Mouse (Mus musculus): ENCODE data around the gene Mov10. TPM values are rescaled to one million over a fixed set of nuclear protein-coding genes. Genes with fewer than 3 reads are reported as not detected.
A peak's percentile ranks its signal among the peaks of the same experiment; 100 is the strongest.

Mov10 gene
- polyA plus RNA-seq, 1 experiment from 2014 or later: 94.5 TPM

- peaks cover 22% of the 10 kb centered on the region for H3K36me3 ChIP-seq (ENCODE audit: control insufficient read depth, insufficient read depth, low read length)
- no peak for DNase-seq (ENCODE audit: low spot score)
- H3K4me3 ChIP-seq (ENCODE audit: low read depth, low read length): no peak overlapping the region
- no peak for ATAC-seq (replicated peaks; ENCODE audit: low FRiP score, low TSS enrichment, low read depth)
- no peaks in the 10 kb centered on the region for H3K27me3 ChIP-seq (replicated peaks; ENCODE audit: control insufficient read depth, insufficient read depth, low read length)
- no peaks in the 10 kb centered on the region for H3K9me3 ChIP-seq (ENCODE audit: control insufficient read depth, low read length)
- no peaks in the 10 kb centered on the region for H3K4me1 ChIP-seq (replicated peaks; ENCODE audit: control insufficient read depth, insufficient read depth, low read length)
- WGBS: 91% methylated on average over 1 of the region's 1 CpGs
- H3K4me2 ChIP-seq (ENCODE audit: low read length): no peak overlapping the region
- H3K27ac ChIP-seq (ENCODE audit: low read depth): no peak overlapping the region
- no peak overlapping the region for H3K9ac ChIP-seq (ENCODE audit: low read length)
These were observed 36.1 kb upstream of the Mov10 start for GRCm38 (mm10) chr3:104854465-104854864.

GRCm38 (mm10) chr3:104846601-104847000 is 28.2 kb upstream of the Mov10 start:
- DNase-seq (ENCODE audit: low spot score) (no peak), ATAC-seq (replicated peaks; ENCODE audit: low FRiP score, low TSS enrichment, low read depth) (no peak)
- Histone ChIP-seq H3K4me2 (ENCODE audit: low read length) (no peak overlapping the region), H3K36me3 (ENCODE audit: control insufficient read depth, insufficient read depth, low read length) (peaks cover 42% of the 10 kb centered on the region), H3K4me1 (replicated peaks; ENCODE audit: control insufficient read depth, insufficient read depth, low read length) (no peaks in the 10 kb centered on the region), H3K4me3 (ENCODE audit: low read depth, low read length) (no peak overlapping the region), H3K9me3 (ENCODE audit: control insufficient read depth, low read length) (no peaks in the 10 kb centered on the region), H3K9ac (ENCODE audit: low read length) (no peak overlapping the region), H3K27me3 (replicated peaks; ENCODE audit: control insufficient read depth, insufficient read depth, low read length) (no peaks in the 10 kb centered on the region), H3K27ac (ENCODE audit: low read depth) (no peak overlapping the region)
- WGBS: 82% methylated on average over 4 of the region's 4 CpGs

GRCm38 (mm10) chr3:104841049-104841448 is 22.7 kb upstream of the Mov10 start:
- H3K4me1 ChIP-seq (replicated peaks; ENCODE audit: control insufficient read depth, insufficient read depth, low read length): no peaks in the 10 kb centered on the region
- WGBS: 92% methylated on average over 5 of the region's 5 CpGs
- H3K36me3 ChIP-seq (ENCODE audit: control insufficient read depth, insufficient read depth, low read length): peaks cover 80% of the 10 kb centered on the region
- H3K9ac ChIP-seq (ENCODE audit: low read length): no peak overlapping the region
- H3K4me3 ChIP-seq (ENCODE audit: low read depth, low read length): no peak overlapping the region
- ATAC-seq (replicated peaks; ENCODE audit: low FRiP score, low TSS enrichment, low read depth): no peak
- DNase-seq (ENCODE audit: low spot score): no peak
- H3K27ac ChIP-seq (ENCODE audit: low read depth): no peak overlapping the region
- H3K9me3 ChIP-seq (ENCODE audit: control insufficient read depth, low read length): no peaks in the 10 kb centered on the region
- no peak overlapping the region for H3K4me2 ChIP-seq (ENCODE audit: low read length)
- H3K27me3 ChIP-seq (replicated peaks; ENCODE audit: control insufficient read depth, insufficient read depth, low read length): no peaks in the 10 kb centered on the region

- no peaks in the 10 kb centered on the region for H3K9me3 ChIP-seq (ENCODE audit: control insufficient read depth, low read length)
- no peak overlapping the region for H3K4me2 ChIP-seq (ENCODE audit: low read length)
- ATAC-seq (replicated peaks; ENCODE audit: low FRiP score, low TSS enrichment, low read depth) (no peak), DNase-seq (ENCODE audit: low spot score) (no peak)
- no peak overlapping the region for H3K4me3 ChIP-seq (ENCODE audit: low read depth, low read length)
- no peak overlapping the region for H3K27ac ChIP-seq (ENCODE audit: low read depth)
- no peaks in the 10 kb centered on the region for H3K27me3 ChIP-seq (replicated peaks; ENCODE audit: control insufficient read depth, insufficient read depth, low read length)
- WGBS: 94% methylated on average over 3 of the region's 3 CpGs
- H3K4me1 ChIP-seq (replicated peaks; ENCODE audit: control insufficient read depth, insufficient read depth, low read length): no peaks in the 10 kb centered on the region
- H3K9ac ChIP-seq (ENCODE audit: low read length): no peak overlapping the region
- H3K36me3 ChIP-seq (ENCODE audit: control insufficient read depth, insufficient read depth, low read length): peaks cover 89% of the 10 kb centered on the region
These were observed 17.4 kb upstream of the Mov10 start for GRCm38 (mm10) chr3:104835797-104836196.

GRCm38 (mm10) chr3:104822413-104822812 is 4.0 kb upstream of the Mov10 start:
- no peaks in the 10 kb centered on the region for H3K27me3 ChIP-seq (replicated peaks; ENCODE audit: control insufficient read depth, insufficient read depth, low read length)
- H3K4me3 ChIP-seq (ENCODE audit: low read depth, low read length): no peak overlapping the region
- no peak overlapping the region for H3K9ac ChIP-seq (ENCODE audit: low read length)
- DNase-seq (ENCODE audit: low spot score) (no peak), ATAC-seq (replicated peaks; ENCODE audit: low FRiP score, low TSS enrichment, low read depth) (no peak)
- peaks cover 44% of the 10 kb centered on the region for H3K36me3 ChIP-seq (ENCODE audit: control insufficient read depth, insufficient read depth, low read length)
- peaks cover 7% of the 10 kb centered on the region for H3K4me1 ChIP-seq (replicated peaks; ENCODE audit: control insufficient read depth, insufficient read depth, low read length)
- WGBS: 88% methylated on average over 3 of the region's 3 CpGs
- H3K27ac ChIP-seq (ENCODE audit: low read depth): no peak overlapping the region
- H3K9me3 ChIP-seq (ENCODE audit: control insufficient read depth, low read length): no peaks in the 10 kb centered on the region
- no peak overlapping the region for H3K4me2 ChIP-seq (ENCODE audit: low read length)

- Histone ChIP-seq H3K36me3 (ENCODE audit: control insufficient read depth, insufficient read depth, low read length) (peaks cover 25% of the 10 kb centered on the region), H3K4me3 (ENCODE audit: low read depth, low read length) (no peak overlapping the region), H3K27ac (ENCODE audit: low read depth) (no peak overlapping the region), H3K9ac (ENCODE audit: low read length) (no peak overlapping the region), H3K4me2 (ENCODE audit: low read length) (no peak overlapping the region), H3K9me3 (ENCODE audit: control insufficient read depth, low read length) (no peaks in the 10 kb centered on the region), H3K4me1 (replicated peaks; ENCODE audit: control insufficient read depth, insufficient read depth, low read length) (peaks cover 21% of the 10 kb centered on the region), H3K27me3 (replicated peaks; ENCODE audit: control insufficient read depth, insufficient read depth, low read length) (no peaks in the 10 kb centered on the region)
- DNase-seq (ENCODE audit: low spot score): no peak
- ATAC-seq (replicated peaks; ENCODE audit: low FRiP score, low TSS enrichment, low read depth): no peak
- WGBS: 60% methylated on average over 1 of the region's 1 CpGs
These were observed 2.1 kb upstream of the Mov10 start for GRCm38 (mm10) chr3:104820426-104820825.

GRCm38 (mm10) chr3:104818749-104819134 is 379 bp upstream of the Mov10 start:
- peak overlapping the region; percentile 94; the same call in 1 of the 2 replicates for H3K9ac ChIP-seq (ENCODE audit: low read length)
- peaks cover 23% of the 10 kb centered on the region for H3K4me1 ChIP-seq (replicated peaks; ENCODE audit: control insufficient read depth, insufficient read depth, low read length)
- no peak; the same call in 1 of the 2 replicates for ATAC-seq (replicated peaks; ENCODE audit: low FRiP score, low TSS enrichment, low read depth)
- H3K4me3 ChIP-seq (ENCODE audit: low read depth, low read length): peak overlapping the region; percentile 93
- WGBS: 2% methylated on average over 3 of the region's 3 CpGs
- DNase-seq (ENCODE audit: low spot score): no peak
- peak overlapping the region; percentile 97 for H3K27ac ChIP-seq (ENCODE audit: low read depth)
- no peaks in the 10 kb centered on the region for H3K27me3 ChIP-seq (replicated peaks; ENCODE audit: control insufficient read depth, insufficient read depth, low read length)
- H3K36me3 ChIP-seq (ENCODE audit: control insufficient read depth, insufficient read depth, low read length): peaks cover 21% of the 10 kb centered on the region
- no peaks in the 10 kb centered on the region for H3K9me3 ChIP-seq (ENCODE audit: control insufficient read depth, low read length)
- H3K4me2 ChIP-seq (ENCODE audit: low read length): peak overlapping the region; percentile 73

GRCm38 (mm10) chr3:104817481-104817990 is 827 bp downstream of the Mov10 start:
- peak overlapping the region; percentile 73 for H3K4me2 ChIP-seq (ENCODE audit: low read length)
- peak; percentile 78 for ATAC-seq (replicated peaks; ENCODE audit: low FRiP score, low TSS enrichment, low read depth)

GRCm38 (mm10) chr3:104816130-104816529 is 2.2 kb downstream of the Mov10 start:
- WGBS: 96% methylated on average over 7 of the region's 7 CpGs
- H3K9ac ChIP-seq (ENCODE audit: low read length): no peak overlapping the region
- no peaks in the 10 kb centered on the region for H3K9me3 ChIP-seq (ENCODE audit: control insufficient read depth, low read length)
- no peak for ATAC-seq (replicated peaks; ENCODE audit: low FRiP score, low TSS enrichment, low read depth)
- H3K4me3 ChIP-seq (ENCODE audit: low read depth, low read length): 0 out of 2 replicates have a peak overlapping the region, but pooled peaks have one; percentile 93
- peak overlapping the region; percentile 73; the same call in 1 of the 2 replicates for H3K4me2 ChIP-seq (ENCODE audit: low read length)
- no peaks in the 10 kb centered on the region for H3K27me3 ChIP-seq (replicated peaks; ENCODE audit: control insufficient read depth, insufficient read depth, low read length)
- H3K27ac ChIP-seq (ENCODE audit: low read depth): no peak overlapping the region
- H3K36me3 ChIP-seq (ENCODE audit: control insufficient read depth, insufficient read depth, low read length): peaks cover 14% of the 10 kb centered on the region; the same call in 1 of the 2 replicates
- peaks cover 28% of the 10 kb centered on the region for H3K4me1 ChIP-seq (replicated peaks; ENCODE audit: control insufficient read depth, insufficient read depth, low read length)
- no peak for DNase-seq (ENCODE audit: low spot score)

More at GRCm38 (mm10) chr3:104817481-104817990, 827 bp downstream of the Mov10 start:
- no peaks in the 10 kb centered on the region for H3K9me3 ChIP-seq (ENCODE audit: control insufficient read depth, low read length)
- peak overlapping the region; percentile 94 for H3K9ac ChIP-seq (ENCODE audit: low read length)
- H3K27me3 ChIP-seq (replicated peaks; ENCODE audit: control insufficient read depth, insufficient read depth, low read length): no peaks in the 10 kb centered on the region
- peak overlapping the region; percentile 93 for H3K4me3 ChIP-seq (ENCODE audit: low read depth, low read length)
- H3K27ac ChIP-seq (ENCODE audit: low read depth): peak overlapping the region; percentile 97
- H3K36me3 ChIP-seq (ENCODE audit: control insufficient read depth, insufficient read depth, low read length): peaks cover 24% of the 10 kb centered on the region
- DNase-seq (ENCODE audit: low spot score): peak; percentile 86
- WGBS: 1% methylated on average over 45 of the region's 46 CpGs
- H3K4me1 ChIP-seq (replicated peaks; ENCODE audit: control insufficient read depth, insufficient read depth, low read length): peaks cover 23% of the 10 kb centered on the region
